Mouse (Mus musculus): Measurements from ENCODE around the gene Zmynd11.

DNA sequence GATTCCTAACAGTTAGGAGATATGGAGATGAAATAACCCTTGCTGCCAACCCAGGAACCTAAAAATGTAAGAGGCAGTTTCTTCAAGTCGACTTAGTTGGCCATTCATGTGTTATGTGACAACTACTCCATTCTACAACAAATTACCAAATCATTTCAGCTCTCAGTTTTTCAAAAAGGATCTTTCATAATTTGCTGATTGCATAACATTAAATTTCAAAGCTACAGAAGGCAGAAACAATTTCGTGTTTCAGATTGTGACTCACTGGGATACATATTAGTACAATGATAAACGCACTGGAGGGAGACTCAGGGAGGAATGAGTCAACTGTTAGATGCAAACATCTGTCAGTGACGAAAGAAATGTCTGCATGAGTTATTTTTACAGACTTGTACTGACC lies 15.3 kb downstream of the Zmynd11 start:
- TF ChIP-seq CTCF (IDR thresholded peaks at IDR 0.05; ENCODE audit: extremely low read depth, insufficient read length, insufficient replicate concordance, low read depth, low read length): no peak
- TF ChIP-seq POLR2A (IDR thresholded peaks at IDR 0.05; ENCODE audit: low read depth, low read length): no peak
